27 mouse cellular contexts compared by ENCODE assay signal in genomic region chr10:14639043-14639442, GRCm38 (mm10).
DNase-seq lines count a peak whose midpoint lies in the region; ATAC-seq and TF ChIP-seq lines count a peak whose summit lies in the region.
"Had no signal": no experiment of that assay in that cellular context is flagged by ENCODE, and none has a peak within 500 bp of the region (broad histone marks: within the 10 kb centered on the region; RNA-seq: fewer than 3 reads in every experiment).

No protein-coding gene starts in this region.

- no peak overlapping the region for H3K9ac ChIP-seq in lung, embryonic 16.5 days (ENCODE audit: low read length)
- H3K9ac ChIP-seq: embryonic facial prominence, embryonic 12.5 days; forebrain, embryonic 12.5 days had no signal

- no peak overlapping the region for H3ac ChIP-seq in myocyte (ENCODE audit: control insufficient read depth, insufficient read length)

- H3K27ac ChIP-seq in lung, embryonic 16.5 days (ENCODE audit: low read length): peak overlapping the region; percentile 49; the same call in 1 of the 2 replicates
- H3K27ac ChIP-seq: embryonic facial prominence, embryonic 10.5 days; embryonic facial prominence, embryonic 12.5 days; forebrain, embryonic 10.5 days; forebrain, embryonic 12.5 days had no signal

- no peaks in the 10 kb centered on the region for H3K9me3 ChIP-seq in lung, embryonic 16.5 days (ENCODE audit: control insufficient read depth, low read length)
- H3K9me3 ChIP-seq: embryonic facial prominence, embryonic 10.5 days; embryonic facial prominence, embryonic 12.5 days; forebrain, embryonic 12.5 days; G1E had no signal

- no peak overlapping the region for H3K4me2 ChIP-seq in lung, embryonic 16.5 days (ENCODE audit: low read depth, low read length)
- H3K4me2 ChIP-seq in myocyte (ENCODE audit: low read depth): no peak overlapping the region
- H3K4me2 ChIP-seq: embryonic facial prominence, embryonic 12.5 days; forebrain, embryonic 12.5 days had no signal

- no peak for ATAC-seq in lung, embryonic 16.5 days (ENCODE audit: low read depth)
- ATAC-seq: activated CD4-positive, CD25-positive, alpha-beta regulatory T cell, adult 4 months; CD4-positive, CD25-positive, alpha-beta regulatory T cell, adult 4 months; forebrain, embryonic 14.5 days; forebrain, embryonic 16.5 days; Patski had no signal

- no peaks in the 10 kb centered on the region for H3K36me3 ChIP-seq in lung, embryonic 16.5 days (ENCODE audit: control insufficient read depth, insufficient read depth, low read length)
- no peaks in the 10 kb centered on the region for H3K36me3 ChIP-seq in myocyte (ENCODE audit: control insufficient read depth, insufficient read depth)
- H3K36me3 ChIP-seq: embryonic facial prominence, embryonic 10.5 days; embryonic facial prominence, embryonic 12.5 days; forebrain, embryonic 10.5 days; forebrain, embryonic 12.5 days; G1E had no signal

- no peaks in the 10 kb centered on the region for H3K27me3 ChIP-seq in lung, embryonic 16.5 days (ENCODE audit: control insufficient read depth, insufficient read depth, low read depth, low read length)
- H3K27me3 ChIP-seq in myocyte (ENCODE audit: control insufficient read depth, insufficient read depth, insufficient read length): no peaks in the 10 kb centered on the region
- H3K27me3 ChIP-seq: CH12.LX; embryonic facial prominence, embryonic 12.5 days; forebrain, embryonic 12.5 days; Patski had no signal

- no peak overlapping the region for H3K4me3 ChIP-seq in lung, embryonic 16.5 days (ENCODE audit: low read length)
- no peak overlapping the region for H3K4me3 ChIP-seq in myocyte
- H3K4me3 ChIP-seq: embryonic facial prominence, embryonic 10.5 days; embryonic facial prominence, embryonic 12.5 days; erythroblast, embryonic 14.5 days; forebrain, embryonic 10.5 days; forebrain, embryonic 12.5 days had no signal

- no peak for DNase-seq in lung, postnatal 36 days
- DNase-seq in brain, adult 2 months (ENCODE audit: low read depth, low spot score): peak; percentile 20
- no peak for DNase-seq in spleen, postnatal 36 days (ENCODE audit: low spot score in 2 of 2)
- DNase-seq in right cerebral cortex, postnatal 14 days: no peak
- DNase-seq in kidney, adult 8-10 months: no peak
- DNase-seq: adrenal gland, adult 8-10 months; adrenal gland, postnatal 25 days; B cell, adult 2 months; cerebellum, adult 11-12 months; cerebellum, adult 2 months; cerebellum, adult 9-10 months; cerebellum, postnatal 10 days; cerebellum, postnatal 25 days had no signal

- no peak for TF ChIP-seq POLR2A in myocyte (IDR thresholded peaks at IDR 0.05; ENCODE audit: insufficient read length, low read depth)

- WGBS in lung, embryonic 16.5 days: 69% methylated on average over 4 of the region's 4 CpGs

- H3K79me2 ChIP-seq in myocyte (ENCODE audit: control insufficient read depth, insufficient read depth): no peaks in the 10 kb centered on the region

- H3K4me1 ChIP-seq in lung, embryonic 16.5 days (replicated peaks; ENCODE audit: control insufficient read depth, insufficient read depth, low read length): no peaks in the 10 kb centered on the region; the same call in none of the 2 replicates
- H3K4me1 ChIP-seq: embryonic facial prominence, embryonic 10.5 days; embryonic facial prominence, embryonic 12.5 days; forebrain, embryonic 10.5 days; forebrain, embryonic 12.5 days had no signal

TF ChIP-seq in myocyte, 11 proteins besides CTCF, POLR2A, EP300 and RAD21:
- no peak for TF ChIP-seq MYOD1 (IDR thresholded peaks at IDR 0.05; ENCODE audit: control insufficient read depth in 1 of 3, insufficient read length in 2 of 3, low read depth in 2 of 3)
- TF ChIP-seq USF1 (IDR thresholded peaks at IDR 0.05; ENCODE audit: low read depth): peak; percentile 16
